In genomic region chr1:146231487-146232466, GRCm38 (mm10) we compare ENCODE assay signal across 12 mouse cellular contexts.
DNase-seq lines count a peak whose midpoint lies in the region; ATAC-seq and TF ChIP-seq lines count a peak whose summit lies in the region.
"Had no signal": no experiment of that assay in that cellular context is flagged by ENCODE, and none has a peak within 500 bp of the region (broad histone marks: within the 10 kb centered on the region; RNA-seq: fewer than 3 reads in every experiment).

No protein-coding gene starts in this region.

- no peaks in the 10 kb centered on the region for H3K27me3 ChIP-seq in midbrain, embryonic 10.5 days (ENCODE audit: low read depth, poor library complexity, severe bottlenecking)
- no peaks in the 10 kb centered on the region for H3K27me3 ChIP-seq in midbrain, embryonic 15.5 days (replicated peaks)
- H3K27me3 ChIP-seq: stomach, embryonic 15.5 days had no signal

- no peak overlapping the region for H3K4me2 ChIP-seq in midbrain, embryonic 15.5 days
- H3K4me2 ChIP-seq: stomach, embryonic 15.5 days had no signal

- no peak for TF ChIP-seq CTCF in brain, embryonic 14.5 days (IDR thresholded peaks at IDR 0.05; ENCODE audit: borderline replicate concordance, extremely low read depth, insufficient read depth, insufficient read length)

- H3K9ac ChIP-seq in midbrain, embryonic 15.5 days, result no peak overlapping the region
- H3K9ac ChIP-seq: stomach, embryonic 15.5 days had no signal

- intact Hi-C loops in left cerebral cortex, postnatal 4 days (cut with DNase I), result no loop called here

- no peaks in the 10 kb centered on the region for H3K9me3 ChIP-seq in midbrain, embryonic 10.5 days (replicated peaks)
- H3K9me3 ChIP-seq in midbrain, embryonic 15.5 days, result no peaks in the 10 kb centered on the region
- H3K9me3 ChIP-seq: stomach, embryonic 15.5 days had no signal

- no peak overlapping the region for H3K4me3 ChIP-seq in midbrain, embryonic 10.5 days
- H3K4me3 ChIP-seq in midbrain, embryonic 15.5 days, result no peak overlapping the region
- H3K4me3 ChIP-seq: myocyte; stomach, embryonic 15.5 days had no signal

- no peaks in the 10 kb centered on the region for H3K4me1 ChIP-seq in midbrain, embryonic 10.5 days
- H3K4me1 ChIP-seq in midbrain, embryonic 15.5 days, result no peaks in the 10 kb centered on the region
- H3K4me1 ChIP-seq: stomach, embryonic 15.5 days had no signal

- H3K27ac ChIP-seq in midbrain, embryonic 10.5 days (replicated peaks), result no peak overlapping the region
- H3K27ac ChIP-seq in midbrain, embryonic 15.5 days, result no peak overlapping the region
- H3K27ac ChIP-seq: stomach, embryonic 15.5 days had no signal

- H3K36me3 ChIP-seq in midbrain, embryonic 10.5 days, result no peaks in the 10 kb centered on the region
- no peaks in the 10 kb centered on the region for H3K36me3 ChIP-seq in midbrain, embryonic 15.5 days (replicated peaks)
- H3K36me3 ChIP-seq: stomach, embryonic 15.5 days had no signal

- ATAC-seq in midbrain, embryonic 15.5 days (replicated peaks), result no peak

- peak; percentile 51 for DNase-seq in brain, embryonic 14.5 days (ENCODE audit: low read depth)
- DNase-seq in cerebellum, adult 9-11 months, result peak; percentile 75
- DNase-seq in layer of hippocampus, adult 8-10 months (ENCODE audit: low spot score in 2 of 2), result peak; percentile 40 to 46
- DNase-seq in left cerebral cortex, postnatal 4 days, result peak; percentile 50
- no peak for DNase-seq in midbrain, embryonic 10.5 days (ENCODE audit: low spot score)
- DNase-seq in thymus, adult 18-20 months, result no peak
- DNase-seq in heart, adult 9 months (ENCODE audit: low spot score in 2 of 2), result no peak
- DNase-seq: adrenal gland, postnatal 36 days; lung, postnatal 36 days had no signal

- WGBS in midbrain, embryonic 10.5 days, result 89% methylated on average over 7 of the region's 7 CpGs
- 89% methylated on average over 7 of the region's 7 CpGs for WGBS in midbrain, embryonic 15.5 days

- no peak for TF ChIP-seq POLR2A in brain, embryonic 14.5 days (IDR thresholded peaks at IDR 0.05; ENCODE audit: borderline replicate concordance, extremely low read depth, insufficient read depth, insufficient read length, poor library complexity, severe bottlenecking)

Comparison
In these comparisons a context has a peak if more than half of its experiments do, and no peak if none do; other contexts are left out.
1. DNase-seq: peak in brain, embryonic 14.5 days (single experiment), cerebellum, adult 9-11 months (single experiment), layer of hippocampus, adult 8-10 months (2 of 2) and left cerebral cortex, postnatal 4 days (single experiment); none in midbrain, embryonic 10.5 days (single experiment), thymus, adult 18-20 months (0 of 2) and heart, adult 9 months (0 of 2).